Mouse (Mus musculus) spleen, adult 2 months (tissue): ENCODE measurements around the gene Styx. TPM values are rescaled to one million over a fixed set of nuclear protein-coding genes. Genes with fewer than 3 reads are reported as not detected.
"Not testable (repeated sequence)": the region's sequence is repeated elsewhere in the genome, so short reads cannot be mapped to it uniquely, and the experiment has no call there.

Source experiments
- DNase-seq, 2 experiments: peaks; one replicate each; pipeline versions ENCODE4 v3.0.0 to v3.0.0-alpha.2; 2012 to 2021; ENCODE audit warnings: low spot score in 2 of 2, low read depth in 1 of 2
- H3K27ac ChIP-seq: fragments of 200-500 bp; 2 replicates; pipeline ENCODE4 v1.5.1; 2012; ENCODE audit warnings: low read length, inconsistent platforms; ENCODE audit not compliant: insufficient read depth
- H3K27me3 ChIP-seq: fragments of 200-500 bp; 2 replicates; pipeline ENCODE4 v1.6.1; 2012; ENCODE audit warnings: mild to moderate bottlenecking, moderate library complexity, low read length, inconsistent platforms; ENCODE audit not compliant: control insufficient read depth, insufficient read depth
- H3K36me3 ChIP-seq: fragments of 200-500 bp; 2 replicates; pipeline ENCODE4 v1.6.1; 2012; ENCODE audit warnings: mild to moderate bottlenecking, low read length, inconsistent platforms; ENCODE audit not compliant: control insufficient read depth, insufficient read depth
- H3K4me1 ChIP-seq: fragments of 200-500 bp; 2 replicates; pipeline ENCODE4 v1.6.1; 2011; ENCODE audit warnings: inconsistent platforms; ENCODE audit not compliant: control insufficient read depth, insufficient read depth, insufficient read length
- H3K4me3 ChIP-seq: fragments of 200-500 bp; 2 replicates; pipeline ENCODE4 v1.5.1; 2011; ENCODE audit warnings: mild to moderate bottlenecking, inconsistent platforms; ENCODE audit not compliant: insufficient read depth, insufficient read length; ENCODE audit errors: extremely low read depth
- CTCF ChIP-seq: fragments of 200-500 bp; IDR thresholded peaks from 2 replicates; pipeline ENCODE4 v1.5.1; 2011; ENCODE audit warnings: mild to moderate bottlenecking, inconsistent platforms; ENCODE audit not compliant: insufficient read depth, insufficient read length, insufficient replicate concordance; ENCODE audit errors: extremely low read depth
- POLR2A ChIP-seq: fragments of 200-500 bp; IDR thresholded peaks from 2 replicates; pipeline ENCODE4 v1.6.1; 2011; ENCODE audit warnings: low read depth, low read length, inconsistent platforms
- WGBS: fragments of 180-500 bp; shearing (Covaris S2); methylation state at CpG from one replicate; pipeline ENCODE4 v1.1.7; 2018; 5-methylcytosine and 5-hydroxymethylcytosine counted together
- polyA plus RNA-seq: library from polyadenylated mRNA; depleted of rRNA; stranded (reverse); fragments of >200 nt; gene quantifications from 2 replicates; pipeline ENCODE4 v1.2.3, GENCODE M21; 2012; rRNA removed

The Styx gene
- polyA plus RNA-seq, 1 experiment = 6.0 TPM

DNA sequence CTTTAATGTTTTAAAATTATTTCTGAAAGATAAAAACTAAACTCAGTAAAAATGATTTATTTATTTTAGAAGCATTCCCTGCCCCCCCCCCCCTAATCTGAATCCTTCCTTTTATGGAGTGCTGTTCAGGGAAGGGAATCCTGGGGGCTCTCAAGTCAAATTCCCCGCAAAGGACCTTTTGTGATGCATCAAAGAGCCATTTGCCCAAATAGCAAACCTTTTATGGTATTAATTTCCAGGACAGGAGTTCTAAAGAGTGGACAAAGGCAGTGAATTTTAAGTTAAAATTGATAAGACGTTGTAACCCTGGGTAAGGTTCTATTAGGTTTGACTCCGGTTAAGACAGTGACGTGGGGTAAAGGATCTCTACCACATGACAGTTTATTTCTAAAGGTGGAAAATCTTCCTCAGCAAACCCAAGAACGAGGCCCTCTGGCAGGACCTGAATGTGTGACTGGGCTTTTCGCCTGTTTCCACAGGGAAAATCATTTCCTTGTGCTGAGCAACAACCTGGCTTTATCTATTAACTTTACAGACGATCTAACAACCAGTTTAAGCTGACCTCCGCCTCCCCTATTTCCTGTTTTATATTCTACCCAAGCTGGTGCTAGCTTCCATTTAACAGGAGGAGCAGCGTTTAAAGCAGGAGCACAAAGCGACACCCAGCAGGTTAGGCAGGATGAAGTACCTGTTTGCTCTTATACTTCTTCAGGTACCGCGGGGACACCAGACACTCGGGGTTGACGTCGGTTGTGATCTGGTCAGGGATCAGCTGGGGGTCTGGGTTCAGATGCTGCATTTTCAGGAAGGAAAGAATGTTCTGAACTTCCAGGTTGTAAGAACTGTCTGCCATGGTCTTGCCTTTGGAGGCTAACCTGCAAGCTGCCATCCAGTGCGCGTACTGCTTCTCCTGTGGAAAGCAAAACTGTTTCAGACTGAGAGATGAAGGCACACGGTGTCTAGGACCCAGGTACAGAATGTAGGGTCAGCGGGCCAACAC lies 113.4 kb downstream of the Styx start:
- DNase-seq = no peak
- TF ChIP-seq POLR2A = no peak
- no peak for TF ChIP-seq CTCF
- Histone ChIP-seq H3K4me3 (no peak overlapping the region), H3K4me1 (no peaks in the 10 kb centered on the region), H3K36me3 (no peaks in the 10 kb centered on the region), H3K27me3 (no peaks in the 10 kb centered on the region), H3K27ac (no peak overlapping the region; the same call in 1 of the 2 replicates)
- WGBS = 84% methylated on average over 19 of the region's 19 CpGs

- DNase-seq, H3K27me3 ChIP-seq, H3K36me3 ChIP-seq, H3K4me1 ChIP-seq, H3K27ac ChIP-seq, H3K4me3 ChIP-seq: not testable (repeated sequence)
- WGBS = 89% methylated on average over 7 of the region's 8 CpGs
Observed at GRCm38 (mm10) chr14:45466371-45466770, 115.5 kb downstream of the Styx start.

- no peaks in the 10 kb centered on the region for H3K36me3 ChIP-seq
- TF ChIP-seq CTCF (no peak), POLR2A (no peak)
- 93% methylated on average over 8 of the region's 8 CpGs for WGBS
- no peak for DNase-seq
- no peak overlapping the region for H3K27ac ChIP-seq
- H3K4me1 ChIP-seq = no peaks in the 10 kb centered on the region
- H3K27me3 ChIP-seq = no peaks in the 10 kb centered on the region
- no peak overlapping the region for H3K4me3 ChIP-seq
Observed at GRCm38 (mm10) chr14:45469446-45469845, 118.6 kb downstream of the Styx start.

Other genes with a start within 250 kb of the Styx start
- 4.6 and 9.2 TPM in 2 replicates for gene Gpr137c, start 131.4 kb upstream of the Styx start, polyA plus RNA-seq
- 7.2 and 10.4 TPM in 2 replicates for gene Txndc16, start 130.8 kb upstream of the Styx start, polyA plus RNA-seq
- 3.1 and 3.5 TPM in 2 replicates for gene Ero1l, start 32.3 kb upstream of the Styx start, polyA plus RNA-seq
- 9.8 and 10.3 TPM in 2 replicates for gene Psmc6, start 21.3 kb upstream of the Styx start, polyA plus RNA-seq
- gene Gnpnat1, start 53.8 kb downstream of the Styx start, polyA plus RNA-seq = 1.9 TPM in 2 replicates
- gene Fermt2, start 179.0 kb downstream of the Styx start, polyA plus RNA-seq = 7.9 and 9.3 TPM in 2 replicates